Mouse (Mus musculus) CH12F3 (cell line): ENCODE measurements around the gene Edc3.

Source experiments
- in situ Hi-C: fragments of 300-500 bp; cut with MboI; formaldehyde crosslinking; loops from 2 replicates; pipeline ENCODE4 v1.14.3; 2020; ENCODE audit warnings: low sequenced_read_pairs

Gene Edc3

GRCm38 (mm10) chr9:57760416-57761146 is 52.2 kb downstream of the Edc3 start:
- in situ Hi-C loops: no loop called here

- in situ Hi-C loops: no loop called here
These were observed 53.5 kb downstream of the Edc3 start for GRCm38 (mm10) chr9:57761563-57762551.

GRCm38 (mm10) chr9:57762563-57762991 is 54.2 kb downstream of the Edc3 start:
- in situ Hi-C loops: no loop called here

- in situ Hi-C loops: no loop called here
These were observed 56.0 kb downstream of the Edc3 start for GRCm38 (mm10) chr9:57764147-57764973.

GRCm38 (mm10) chr9:57764974-57765363 is 56.6 kb downstream of the Edc3 start:
- in situ Hi-C loops: no loop called here

- in situ Hi-C loops: no loop called here
These were observed 57.3 kb downstream of the Edc3 start, which contains the start of gene Clk3 for GRCm38 (mm10) chr9:57765364-57766351. Clk3 (minus strand) TSS chr9:57765860.

- in situ Hi-C loops: no loop called here
These were observed 58.1 kb downstream of the Edc3 start for GRCm38 (mm10) chr9:57766431-57766830.

- in situ Hi-C loops: no loop called here
These were observed 58.9 kb downstream of the Edc3 start for GRCm38 (mm10) chr9:57767231-57767630.

- in situ Hi-C loops: no loop called here
These were observed 61.3 kb downstream of the Edc3 start for GRCm38 (mm10) chr9:57769539-57770069.

- in situ Hi-C loops: no loop called here
These were observed 61.9 kb downstream of the Edc3 start for GRCm38 (mm10) chr9:57770214-57770613.

- in situ Hi-C loops: no loop called here
These were observed 62.5 kb downstream of the Edc3 start for GRCm38 (mm10) chr9:57770836-57771235.

GRCm38 (mm10) chr9:57773754-57774153 is 65.4 kb downstream of the Edc3 start:
- in situ Hi-C loops: no loop called here

- in situ Hi-C loops: no loop called here
These were observed 65.8 kb downstream of the Edc3 start for GRCm38 (mm10) chr9:57774168-57774567.

- in situ Hi-C loops: no loop called here
These were observed 66.7 kb downstream of the Edc3 start for GRCm38 (mm10) chr9:57775026-57775425.

- in situ Hi-C loops: no loop called here
These were observed 67.4 kb downstream of the Edc3 start for GRCm38 (mm10) chr9:57775736-57776135.

- in situ Hi-C loops: no loop called here
These were observed 74.3 kb downstream of the Edc3 start for GRCm38 (mm10) chr9:57782656-57783055.

GRCm38 (mm10) chr9:57789733-57790132 is 81.4 kb downstream of the Edc3 start:
- in situ Hi-C loops: no loop called here

- in situ Hi-C loops: no loop called here
These were observed 89.1 kb downstream of the Edc3 start for GRCm38 (mm10) chr9:57797456-57797855.

GRCm38 (mm10) chr9:57798725-57799253 is 90.4 kb downstream of the Edc3 start:
- in situ Hi-C loops: no loop called here
